Mouse (Mus musculus): Measurements from ENCODE around the gene Wapl. TPM values are rescaled to one million over a fixed set of nuclear protein-coding genes. Genes with fewer than 3 reads are reported as not detected.

The Wapl gene
- polyA plus RNA-seq (2016; fragmentation: Nextera tagmentation; extraction: Ambion mirVana) = 35.1 and 37.2 TPM in 2 replicates

- H3K4me2 ChIP-seq = peak within 1 kb of the TSS; percentile 68
- ATAC-seq (ENCODE audit: insufficient number of reproducible peaks, insufficient read depth, low FRiP score, low TSS enrichment, low read depth) = peak; percentile 99
- H3K36me3 ChIP-seq = peaks cover 9% of the 10 kb centered on the region
- H3K27me3 ChIP-seq = no peaks in the 10 kb centered on the region
- peak within 1 kb of the TSS; percentile 96 for H3K27ac ChIP-seq
- H3K9me3 ChIP-seq = no peaks in the 10 kb centered on the region
- H3K9ac ChIP-seq (replicated peaks) = peak within 1 kb of the TSS; percentile 96
- WGBS = under 1% methylated on average over 89 of the region's 90 CpGs
- peak within 1 kb of the TSS; percentile 95 for H3K4me3 ChIP-seq (replicated peaks)
- H3K4me1 ChIP-seq (replicated peaks) = peaks cover 12% of the 10 kb centered on the region
These were observed at the start of gene Wapl for GRCm38 (mm10) chr14:34673395-34674228. Wapl (plus strand) TSS chr14:34673928.

- ATAC-seq (ENCODE audit: insufficient number of reproducible peaks, insufficient read depth, low FRiP score, low TSS enrichment, low read depth) = no peak
These were observed 46.9 kb upstream of the Wapl start for GRCm38 (mm10) chr14:34626824-34627223.

GRCm38 (mm10) chr14:34632722-34633448, 40.8 kb upstream of the Wapl start:
- WGBS = 78% methylated on average over 10 of the region's 10 CpGs
- H3K36me3 ChIP-seq = no peaks in the 10 kb centered on the region
- no peak for ATAC-seq (ENCODE audit: insufficient number of reproducible peaks, insufficient read depth, low FRiP score, low TSS enrichment, low read depth)
- no peaks in the 10 kb centered on the region for H3K9me3 ChIP-seq
- H3K27ac ChIP-seq = no peak overlapping the region
- no peak overlapping the region for H3K4me3 ChIP-seq (replicated peaks)
- no peak overlapping the region for H3K9ac ChIP-seq (replicated peaks)
- no peaks in the 10 kb centered on the region for H3K4me1 ChIP-seq (replicated peaks)
- no peak overlapping the region for H3K4me2 ChIP-seq
- no peaks in the 10 kb centered on the region for H3K27me3 ChIP-seq

More at GRCm38 (mm10) chr14:34626824-34627223, 46.9 kb upstream of the Wapl start:
- Histone ChIP-seq H3K36me3 (no peaks in the 10 kb centered on the region), H3K9me3 (no peaks in the 10 kb centered on the region), H3K4me1 (replicated peaks) (no peaks in the 10 kb centered on the region), H3K4me3 (replicated peaks) (no peak overlapping the region), H3K27me3 (no peaks in the 10 kb centered on the region), H3K4me2 (no peak overlapping the region), H3K27ac (no peak overlapping the region), H3K9ac (replicated peaks) (no peak overlapping the region)
- WGBS = 88% methylated on average over 7 of the region's 7 CpGs

- no peak for ATAC-seq (ENCODE audit: insufficient number of reproducible peaks, insufficient read depth, low FRiP score, low TSS enrichment, low read depth)
- H3K36me3 ChIP-seq = no peaks in the 10 kb centered on the region
- WGBS = 40% methylated on average over 7 of the region's 7 CpGs
- no peak overlapping the region for H3K4me2 ChIP-seq
- H3K27ac ChIP-seq = no peak overlapping the region
- H3K4me3 ChIP-seq (replicated peaks) = no peak overlapping the region
- no peaks in the 10 kb centered on the region for H3K9me3 ChIP-seq
- H3K9ac ChIP-seq (replicated peaks) = no peak overlapping the region
- no peaks in the 10 kb centered on the region for H3K27me3 ChIP-seq
- no peaks in the 10 kb centered on the region for H3K4me1 ChIP-seq (replicated peaks)
These were observed 38.5 kb upstream of the Wapl start for GRCm38 (mm10) chr14:34635192-34635591.

GRCm38 (mm10) chr14:34635721-34636120, 38.0 kb upstream of the Wapl start:
- H3K27me3 ChIP-seq = no peaks in the 10 kb centered on the region
- no peak overlapping the region for H3K27ac ChIP-seq
- H3K4me3 ChIP-seq (replicated peaks) = no peak overlapping the region
- H3K9me3 ChIP-seq = no peaks in the 10 kb centered on the region
- no peaks in the 10 kb centered on the region for H3K4me1 ChIP-seq (replicated peaks)
- no peak overlapping the region for H3K4me2 ChIP-seq
- H3K36me3 ChIP-seq = no peaks in the 10 kb centered on the region
- no peak for ATAC-seq (ENCODE audit: insufficient number of reproducible peaks, insufficient read depth, low FRiP score, low TSS enrichment, low read depth)
- WGBS = 81% methylated on average over 6 of the region's 6 CpGs
- no peak overlapping the region for H3K9ac ChIP-seq (replicated peaks)

GRCm38 (mm10) chr14:34644140-34644539, 29.6 kb upstream of the Wapl start:
- Histone ChIP-seq H3K9ac (replicated peaks) (no peak overlapping the region), H3K4me2 (no peak overlapping the region), H3K27me3 (no peaks in the 10 kb centered on the region), H3K4me3 (replicated peaks) (no peak overlapping the region), H3K4me1 (replicated peaks) (no peaks in the 10 kb centered on the region), H3K9me3 (no peaks in the 10 kb centered on the region), H3K36me3 (no peaks in the 10 kb centered on the region), H3K27ac (no peak overlapping the region)
- no peak for ATAC-seq (ENCODE audit: insufficient number of reproducible peaks, insufficient read depth, low FRiP score, low TSS enrichment, low read depth)
- 65% methylated on average over 7 of the region's 7 CpGs for WGBS

- ATAC-seq (ENCODE audit: insufficient number of reproducible peaks, insufficient read depth, low FRiP score, low TSS enrichment, low read depth) = no peak
- Histone ChIP-seq H3K27ac (no peak overlapping the region), H3K36me3 (no peaks in the 10 kb centered on the region), H3K9ac (replicated peaks) (no peak overlapping the region), H3K4me3 (replicated peaks) (no peak overlapping the region), H3K27me3 (no peaks in the 10 kb centered on the region), H3K9me3 (no peaks in the 10 kb centered on the region), H3K4me2 (no peak overlapping the region), H3K4me1 (replicated peaks) (no peaks in the 10 kb centered on the region)
- 90% methylated on average over 8 of the region's 8 CpGs for WGBS
These were observed 25.8 kb upstream of the Wapl start for GRCm38 (mm10) chr14:34647870-34648475.

DNA sequence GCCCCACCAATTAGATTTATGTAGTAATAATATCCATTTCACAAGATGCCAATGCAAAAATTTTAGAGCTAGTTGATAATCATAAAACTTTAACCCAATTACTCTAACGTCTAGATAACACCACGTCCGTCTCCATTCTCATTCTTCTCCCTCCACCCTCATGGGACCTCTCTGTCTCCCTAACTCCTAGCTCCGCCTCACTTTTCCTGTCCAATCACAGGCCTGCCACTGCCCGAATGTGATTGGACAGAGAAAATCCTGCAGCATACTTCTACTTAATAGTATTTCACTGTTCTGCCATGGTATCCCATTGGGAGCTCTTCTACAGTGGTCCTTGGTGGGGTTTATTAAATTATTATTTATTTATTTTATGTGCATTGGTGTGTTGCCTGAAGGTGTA, 16.6 kb upstream of the Wapl start:
- no peak overlapping the region for H3K27ac ChIP-seq
- peaks cover 11% of the 10 kb centered on the region for H3K4me1 ChIP-seq (replicated peaks)
- H3K9ac ChIP-seq (replicated peaks) = no peak overlapping the region
- no peak overlapping the region for H3K4me2 ChIP-seq
- WGBS = 92% methylated on average over 5 of the region's 5 CpGs
- no peak overlapping the region for H3K4me3 ChIP-seq (replicated peaks)
- H3K36me3 ChIP-seq = no peaks in the 10 kb centered on the region
- peaks cover 37% of the 10 kb centered on the region for H3K27me3 ChIP-seq
- ATAC-seq (ENCODE audit: insufficient number of reproducible peaks, insufficient read depth, low FRiP score, low TSS enrichment, low read depth) = no peak
- peaks cover 12% of the 10 kb centered on the region; the same call in 1 of the 2 replicates for H3K9me3 ChIP-seq

DNA sequence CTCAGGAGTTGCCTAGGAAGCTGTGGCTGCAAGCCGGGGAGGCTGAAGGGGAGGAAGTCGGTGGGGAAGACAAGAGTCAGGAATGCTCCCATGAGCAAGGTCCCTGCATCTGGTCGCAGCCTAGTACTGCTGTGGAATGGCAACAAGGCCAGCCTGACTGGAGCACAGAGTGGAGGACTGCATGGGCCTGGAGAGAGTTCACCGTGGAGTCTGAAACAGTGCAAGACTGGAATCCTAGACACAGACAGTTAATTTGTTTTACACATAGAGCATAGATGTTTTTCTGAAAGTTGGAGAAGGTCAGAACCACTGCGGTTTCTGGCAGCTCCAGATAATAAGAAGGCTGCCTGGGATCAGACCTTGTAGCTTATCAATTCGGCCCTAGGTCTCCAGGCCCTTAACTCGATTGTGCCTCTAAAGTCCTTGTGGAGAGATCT, 13.4 kb upstream of the Wapl start:
- Histone ChIP-seq H3K27me3 (peaks cover 54% of the 10 kb centered on the region), H3K4me2 (no peak overlapping the region), H3K9ac (replicated peaks) (no peak overlapping the region), H3K36me3 (no peaks in the 10 kb centered on the region), H3K4me1 (replicated peaks) (peaks cover 14% of the 10 kb centered on the region), H3K27ac (no peak overlapping the region), H3K4me3 (replicated peaks) (no peak overlapping the region), H3K9me3 (peaks cover 12% of the 10 kb centered on the region; the same call in 1 of the 2 replicates)
- WGBS = 42% methylated on average over 7 of the region's 7 CpGs
- ATAC-seq (ENCODE audit: insufficient number of reproducible peaks, insufficient read depth, low FRiP score, low TSS enrichment, low read depth) = no peak

DNA sequence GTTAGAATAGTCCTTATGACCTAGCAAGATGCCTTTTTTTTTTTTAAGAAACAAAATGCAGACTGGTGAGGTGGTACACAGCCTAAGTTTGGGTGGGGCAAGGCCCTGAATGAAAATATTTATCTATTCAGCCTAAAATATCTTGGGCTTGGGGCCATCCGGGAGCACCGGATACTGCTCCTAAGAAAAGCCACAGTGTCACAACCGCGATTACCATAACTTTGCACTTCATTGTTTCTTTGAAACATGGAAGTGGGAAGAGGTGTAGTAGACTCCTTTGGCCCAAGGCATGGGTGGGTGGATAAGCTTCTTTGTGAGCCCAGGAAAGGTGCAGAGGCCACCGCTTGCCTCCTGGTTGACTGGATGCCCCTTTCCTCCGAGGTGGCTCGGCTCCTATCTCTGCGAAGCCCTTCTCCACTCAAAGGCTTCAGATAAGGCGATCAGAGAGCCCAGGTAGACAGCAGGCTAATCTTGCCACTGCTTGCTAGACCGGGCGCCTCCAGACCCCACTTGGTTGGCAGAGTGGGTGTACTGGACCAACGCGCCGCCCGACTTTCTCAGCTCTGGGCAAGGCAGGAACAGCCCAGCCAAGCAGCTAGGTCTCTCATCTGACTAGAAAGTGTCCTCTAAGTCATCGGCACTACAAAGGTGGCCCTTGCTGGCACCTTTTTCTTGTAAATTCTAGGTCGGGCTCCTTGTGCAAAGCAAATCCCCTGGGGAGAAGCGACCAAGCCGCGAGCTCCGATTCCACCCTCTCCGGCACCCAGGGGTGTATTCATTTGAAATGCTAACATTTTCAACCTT, 12.7 kb upstream of the Wapl start:
- Histone ChIP-seq H3K36me3 (no peaks in the 10 kb centered on the region), H3K4me2 (peak overlapping the region; percentile 84), H3K4me1 (replicated peaks) (peaks cover 14% of the 10 kb centered on the region), H3K27ac (no peak overlapping the region), H3K9ac (replicated peaks) (peak overlapping the region; percentile 55; the same call in 1 of the 2 replicates), H3K4me3 (replicated peaks) (peak overlapping the region; percentile 52), H3K27me3 (peaks cover 57% of the 10 kb centered on the region), H3K9me3 (peaks cover 12% of the 10 kb centered on the region; the same call in 1 of the 2 replicates)
- WGBS = 14% methylated on average over 22 of the region's 22 CpGs
- ATAC-seq (ENCODE audit: insufficient number of reproducible peaks, insufficient read depth, low FRiP score, low TSS enrichment, low read depth) = no peak
